Mouse (Mus musculus) neural tube, embryonic 14.5 days (tissue): ENCODE measurements around the gene AW551984. TPM values are rescaled to one million over a fixed set of nuclear protein-coding genes. Genes with fewer than 3 reads are reported as not detected.

ENCODE experiments used
- ATAC-seq: fragments of 200-750 bp; cut with Nextera tagmentation; 2 replicates; pipeline ENCODE4 v1.8.0; 2017; ENCODE audit warnings: low read depth, mild to moderate bottlenecking, moderate TSS enrichment, moderate library complexity
- H3K27ac ChIP-seq: fragments of 300-500 bp; sonication (generic); 2 replicates; pipeline ENCODE4 v1.5.1; 2014; ENCODE audit warnings: low read depth, mild to moderate bottlenecking, control low read depth, low read length, moderate library complexity, mixed read lengths
- H3K27me3 ChIP-seq: fragments of 300-500 bp; sonication (generic); 2 replicates; pipeline ENCODE4 v1.6.1; 2014; ENCODE audit warnings: low read length; ENCODE audit not compliant: control insufficient read depth, insufficient read depth
- H3K36me3 ChIP-seq: fragments of 300-500 bp; sonication (generic); 2 replicates; pipeline ENCODE4 v1.6.1; 2014; ENCODE audit warnings: low read length, mixed read lengths; ENCODE audit not compliant: control insufficient read depth, insufficient read depth
- H3K4me1 ChIP-seq: fragments of 300-500 bp; sonication (generic); 2 replicates; pipeline ENCODE4 v1.6.1; 2014; ENCODE audit warnings: low read length; ENCODE audit not compliant: control insufficient read depth, insufficient read depth
- H3K4me2 ChIP-seq: fragments of 300-500 bp; sonication (generic); 2 replicates; pipeline ENCODE4 v1.6.1; 2014; ENCODE audit warnings: mild to moderate bottlenecking, low read depth, low read length, control low read depth
- H3K4me3 ChIP-seq: fragments of 300-500 bp; sonication (generic); 2 replicates; pipeline ENCODE4 v1.5.1; 2014; ENCODE audit warnings: low read depth, low read length, control low read depth, mixed read lengths
- H3K9ac ChIP-seq: fragments of 300-500 bp; sonication (generic); replicated peaks from 2 replicates; pipeline ENCODE4 v1.6.1; 2014; ENCODE audit warnings: low read depth, mild to moderate bottlenecking, control low read depth, low read length, mixed read lengths
- H3K9me3 ChIP-seq: fragments of 300-500 bp; sonication (generic); 2 replicates; pipeline ENCODE4 v1.6.1; 2016; ENCODE audit warnings: low read length; ENCODE audit not compliant: control insufficient read depth
- WGBS: fragments of 180-500 bp; shearing (Covaris S2); extraction: QIAGEN DNeasy Blood & Tissue Kit; methylation state at CpG from one replicate; pipeline ENCODE4 v1.1.7; 2014; 5-methylcytosine and 5-hydroxymethylcytosine counted together
- polyA plus RNA-seq: library from polyadenylated mRNA; unstranded; fragments of >200 nt; fragmentation: Nextera tagmentation; extraction: Ambion mirVana; gene quantifications from 2 replicates; pipeline ENCODE4 v1.2.1, GENCODE M21; 2014

The AW551984 gene
- polyA plus RNA-seq, 1 experiment from 2014 or later, result 199 TPM

DNA sequence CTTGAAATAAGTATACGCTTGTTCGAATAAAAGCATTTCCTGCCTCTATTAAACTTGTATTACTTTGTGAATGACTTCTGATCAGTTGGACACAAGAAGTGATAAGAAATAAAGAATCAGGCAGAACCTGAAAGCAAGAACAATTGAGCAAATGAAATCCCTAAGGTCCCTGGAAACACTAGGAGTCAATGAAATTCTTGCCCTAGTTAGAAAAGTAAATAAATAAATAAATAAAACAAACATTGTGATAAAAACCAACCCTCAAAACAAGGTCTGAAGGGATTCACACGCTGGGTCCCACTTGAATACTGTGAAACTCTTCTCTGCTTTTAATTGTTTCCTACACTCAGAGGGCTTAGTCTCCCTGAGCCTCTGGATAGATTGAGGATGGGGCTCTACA is 6.2 kb upstream of the AW551984 start, which contains the start of gene Olfr148:
Gene Olfr148, plus strand, starts transcription at position 301 of the 400 bp plus-strand sequence.
- Histone ChIP-seq H3K9me3 (no peaks in the 10 kb centered on the region), H3K9ac (no peak within 1 kb of the TSS), H3K4me2 (no peak within 1 kb of the TSS), H3K27ac (no peak within 1 kb of the TSS), H3K4me3 (no peak within 1 kb of the TSS), H3K4me1 (no peaks in the 10 kb centered on the region), H3K36me3 (no peaks in the 10 kb centered on the region), H3K27me3 (no peaks in the 10 kb centered on the region)
- no peak for ATAC-seq
- 73% methylated on average over 3 of the region's 3 CpGs for WGBS

DNA sequence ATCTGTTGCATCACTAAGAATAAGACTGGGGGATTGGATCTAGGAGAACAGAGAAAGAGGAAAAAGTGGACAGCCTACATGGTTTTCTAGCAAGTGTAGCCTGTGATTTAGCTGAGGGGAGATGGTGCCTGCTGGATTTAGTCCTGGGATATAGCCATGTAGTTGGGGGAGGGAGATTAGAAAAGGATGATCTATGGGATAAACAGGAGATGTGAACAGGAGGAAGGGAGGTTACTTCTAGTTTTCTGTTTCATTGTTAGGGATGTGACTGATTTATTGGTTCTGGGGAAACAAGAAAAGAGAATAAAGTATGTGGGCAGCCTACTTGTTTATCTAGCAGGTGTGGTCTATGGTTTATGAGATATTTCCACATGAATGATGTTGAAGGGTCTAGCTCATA is 4.3 kb upstream of the AW551984 start:
- ATAC-seq, result no peak
- Histone ChIP-seq H3K9ac (no peak overlapping the region), H3K36me3 (no peaks in the 10 kb centered on the region), H3K4me1 (no peaks in the 10 kb centered on the region; the same call in 1 of the 2 replicates), H3K27me3 (no peaks in the 10 kb centered on the region), H3K27ac (no peak overlapping the region), H3K4me2 (no peak overlapping the region), H3K9me3 (no peaks in the 10 kb centered on the region), H3K4me3 (no peak overlapping the region)

DNA sequence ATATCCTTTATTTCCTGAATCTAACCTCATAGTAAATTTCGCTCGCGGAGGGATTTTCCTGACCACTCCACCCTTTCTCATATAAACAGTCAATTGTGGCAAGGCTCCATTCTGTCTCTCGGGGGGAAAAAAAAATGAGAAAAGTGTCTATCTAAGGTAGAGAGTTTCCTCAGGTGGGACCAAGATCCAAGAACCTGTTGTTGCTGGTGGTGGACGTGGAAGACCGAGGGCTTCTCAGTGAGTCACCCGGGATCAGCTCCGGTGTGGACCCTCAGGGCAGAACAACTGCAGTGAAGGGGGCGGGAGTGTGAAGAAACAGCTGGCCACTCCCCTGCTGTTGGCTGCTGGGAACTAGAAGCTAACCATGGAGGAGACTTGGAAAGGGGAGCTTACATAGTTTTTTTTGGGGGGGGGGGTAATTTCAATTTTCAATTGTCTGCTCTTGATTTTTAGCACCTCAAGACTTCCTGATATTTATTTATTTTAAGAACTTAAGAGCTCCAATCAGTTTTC is 814 bp downstream of the AW551984 start:
- Histone ChIP-seq H3K4me3 (peak overlapping the region; percentile 34), H3K9me3 (no peaks in the 10 kb centered on the region), H3K36me3 (no peaks in the 10 kb centered on the region), H3K4me1 (no peaks in the 10 kb centered on the region; the same call in 1 of the 2 replicates), H3K27ac (peak overlapping the region; percentile 41; the same call in 1 of the 2 replicates), H3K27me3 (no peaks in the 10 kb centered on the region), H3K4me2 (peak overlapping the region; percentile 65), H3K9ac (peak overlapping the region; percentile 21; the same call in 1 of the 2 replicates)
- 2% methylated on average over 9 of the region's 9 CpGs for WGBS
- ATAC-seq, result peak; percentile 77

DNA sequence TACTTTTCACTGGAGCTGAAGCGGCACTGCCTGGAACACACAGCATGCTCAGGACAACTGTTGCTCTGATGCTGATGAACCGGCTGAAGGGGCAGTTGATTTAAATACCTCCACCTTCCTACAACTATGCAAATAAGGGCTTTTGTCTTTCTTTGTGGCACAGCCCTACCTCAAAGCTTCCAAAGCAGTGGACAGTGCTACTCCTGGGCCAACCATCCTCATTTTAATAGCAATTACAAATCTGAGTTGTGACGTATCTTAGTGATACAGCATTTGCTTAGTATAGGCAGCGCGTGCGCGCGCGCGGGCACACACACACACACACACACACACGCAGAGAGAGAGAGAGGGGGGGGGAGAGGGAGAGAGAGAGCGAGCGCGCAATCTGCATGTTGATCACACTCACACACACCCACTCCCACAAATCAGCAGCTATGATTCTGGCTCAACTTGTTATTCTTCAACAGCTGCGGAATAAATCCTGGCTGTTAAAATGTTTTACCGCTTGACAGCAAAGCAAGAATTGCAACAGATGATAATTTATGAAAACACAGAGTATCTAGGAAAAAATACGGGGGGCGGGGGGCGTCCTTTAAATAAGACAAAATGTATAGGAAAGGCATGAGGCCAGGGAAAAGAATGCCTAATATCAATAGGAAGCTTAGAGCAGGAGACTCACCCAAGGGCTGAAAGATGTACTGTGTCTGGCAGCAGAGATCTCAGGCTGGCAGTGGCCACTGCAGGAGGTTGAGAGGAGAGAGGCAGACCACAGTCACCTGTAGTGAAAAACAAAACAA is 1.5 kb downstream of the AW551984 start:
- Histone ChIP-seq H3K27me3 (no peaks in the 10 kb centered on the region), H3K9ac (peak overlapping the region; percentile 21), H3K4me3 (peak overlapping the region; percentile 34), H3K9me3 (no peaks in the 10 kb centered on the region), H3K4me2 (peak overlapping the region; percentile 65), H3K4me1 (no peaks in the 10 kb centered on the region; the same call in 1 of the 2 replicates), H3K36me3 (no peaks in the 10 kb centered on the region), H3K27ac (peak overlapping the region; percentile 41; the same call in 1 of the 2 replicates)
- WGBS, result under 1% methylated on average over 19 of the region's 19 CpGs
- peak; percentile 93 for ATAC-seq

DNA sequence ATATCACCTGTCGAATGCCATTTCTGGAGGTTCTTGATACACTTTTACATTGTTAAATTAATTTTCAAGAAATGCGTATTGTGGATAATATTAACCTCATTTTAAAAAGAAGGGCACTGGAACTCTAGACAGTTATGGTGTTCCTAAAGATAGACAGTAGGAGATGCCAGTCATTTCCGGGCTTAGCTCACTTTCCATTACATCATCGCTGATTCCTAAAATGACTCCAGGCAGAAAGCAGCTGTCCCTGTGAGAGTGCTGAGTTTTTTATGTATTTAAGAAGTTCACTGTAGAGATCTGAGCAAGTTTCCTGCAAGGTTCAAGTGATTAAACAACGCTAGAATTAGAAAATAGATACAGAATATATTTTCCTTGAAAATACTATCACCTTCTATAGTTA is 27.2 kb downstream of the AW551984 start:
- WGBS, result 90% methylated on average over 5 of the region's 5 CpGs
- Histone ChIP-seq H3K9ac (no peak overlapping the region), H3K9me3 (no peaks in the 10 kb centered on the region), H3K27ac (no peak overlapping the region), H3K27me3 (no peaks in the 10 kb centered on the region), H3K36me3 (no peaks in the 10 kb centered on the region), H3K4me2 (no peak overlapping the region), H3K4me1 (no peaks in the 10 kb centered on the region), H3K4me3 (no peak overlapping the region)
- ATAC-seq, result no peak

DNA sequence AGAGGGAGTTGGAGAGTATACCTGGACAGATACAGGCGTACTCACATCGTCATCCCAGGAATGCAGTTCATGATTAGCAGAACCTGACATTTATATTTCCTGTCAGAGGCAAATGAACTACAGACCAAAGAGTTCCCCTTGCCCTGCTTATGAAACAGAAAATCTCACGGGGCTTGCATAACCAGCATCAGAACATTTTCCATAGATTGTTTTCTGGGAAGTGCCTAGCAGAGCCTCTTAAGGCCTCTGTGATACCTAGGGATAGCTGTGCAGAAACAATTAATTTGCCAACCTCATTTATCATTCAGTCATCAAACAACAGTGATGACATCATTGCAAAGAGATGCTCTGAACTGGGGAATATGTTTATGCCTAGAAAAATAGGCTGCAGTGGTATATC is 28.7 kb downstream of the AW551984 start, which contains the start of gene Olfr959:
Gene Olfr959, minus strand, starts transcription at position 101 of the 400 bp plus-strand sequence.
- Histone ChIP-seq H3K9me3 (no peaks in the 10 kb centered on the region), H3K4me1 (no peaks in the 10 kb centered on the region), H3K36me3 (no peaks in the 10 kb centered on the region), H3K4me2 (no peak within 1 kb of the TSS), H3K4me3 (no peak within 1 kb of the TSS), H3K9ac (no peak within 1 kb of the TSS), H3K27ac (no peak within 1 kb of the TSS), H3K27me3 (no peaks in the 10 kb centered on the region)
- no peak for ATAC-seq
- WGBS, result 86% methylated on average over 3 of the region's 3 CpGs

DNA sequence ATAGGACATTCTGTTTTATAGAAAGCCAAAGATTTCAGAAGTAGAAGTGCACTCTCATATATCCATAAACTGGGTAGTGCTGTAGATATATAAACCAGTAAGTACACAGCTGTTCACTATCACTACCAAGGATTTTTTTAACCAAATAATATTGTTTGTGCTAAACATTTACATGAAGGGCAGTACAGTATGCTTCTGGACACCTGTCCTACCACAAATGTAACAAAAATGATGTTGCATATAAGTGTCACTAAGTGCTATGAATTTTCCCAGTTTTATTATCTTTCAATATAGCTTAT is 45.9 kb downstream of the AW551984 start:
- Histone ChIP-seq H3K4me3 (no peak overlapping the region), H3K4me2 (no peak overlapping the region), H3K27ac (peak overlapping the region; percentile 83), H3K9ac (no peak overlapping the region), H3K9me3 (no peaks in the 10 kb centered on the region), H3K36me3 (no peaks in the 10 kb centered on the region), H3K27me3 (no peaks in the 10 kb centered on the region), H3K4me1 (peaks cover 10% of the 10 kb centered on the region; the same call in 1 of the 2 replicates)
- ATAC-seq, result peak; percentile 30; the same call in 1 of the 2 replicates

DNA sequence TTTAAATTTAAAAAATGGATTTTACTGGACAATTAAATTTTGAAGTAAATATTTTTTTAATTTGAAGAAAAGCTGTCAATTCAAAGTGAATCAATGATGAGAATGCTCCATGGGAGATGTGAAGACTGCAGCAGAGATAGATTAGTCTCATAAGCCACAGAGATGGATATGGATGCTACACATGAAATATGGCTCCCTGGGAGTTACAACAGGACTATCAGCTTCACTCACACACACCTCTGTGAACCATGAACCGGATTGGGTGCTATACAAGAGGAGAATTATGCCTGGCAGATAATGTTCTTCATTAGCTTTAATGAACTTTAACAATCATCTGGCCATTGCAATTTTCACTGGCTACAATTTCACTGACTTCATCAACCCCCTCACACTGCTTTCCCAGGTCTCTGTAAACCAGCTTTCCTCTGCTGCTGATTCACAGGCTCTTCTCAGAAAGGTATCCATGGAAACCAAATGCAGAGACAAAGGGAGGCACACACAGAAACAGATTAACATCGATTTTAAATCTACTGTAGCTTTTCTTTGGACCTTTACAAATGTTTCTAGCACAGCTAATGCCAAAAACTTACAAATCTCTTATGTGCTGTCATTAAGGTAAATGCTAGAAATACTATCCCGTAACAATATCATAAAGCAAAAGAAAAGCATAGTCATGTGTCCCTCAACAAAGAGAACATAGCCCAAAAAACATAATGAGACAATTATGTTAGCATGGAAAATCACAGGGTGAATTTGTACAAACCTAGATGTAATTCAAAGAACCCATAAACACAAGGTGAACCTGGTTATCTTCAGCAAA is 46.5 kb downstream of the AW551984 start:
- WGBS, result 27% methylated on average over 3 of the region's 3 CpGs
- H3K4me3 ChIP-seq, result no peak overlapping the region
- peak overlapping the region; percentile 12; the same call in 1 of the 2 replicates for H3K4me2 ChIP-seq

More for the DNA sequence above, 46.5 kb downstream of the AW551984 start:
- Histone ChIP-seq H3K4me1 (peaks cover 10% of the 10 kb centered on the region; the same call in 1 of the 2 replicates), H3K36me3 (no peaks in the 10 kb centered on the region), H3K9ac (peak overlapping the region; percentile 28; the same call in 1 of the 2 replicates), H3K27me3 (no peaks in the 10 kb centered on the region), H3K9me3 (no peaks in the 10 kb centered on the region), H3K27ac (peak overlapping the region; percentile 83)
- ATAC-seq, result peak; percentile 92
